Mouse (Mus musculus) ES-Bruce4 (cell line): ENCODE data around the gene Ccdc92b. TPM values are rescaled to one million over a fixed set of nuclear protein-coding genes. Genes with fewer than 3 reads are reported as not detected.
A peak's percentile ranks its signal among the peaks of the same experiment; 100 is the strongest.

Source experiments
- H3K27ac ChIP-seq: 2 replicates; pipeline ENCODE4 v1.5.1; 2012; ENCODE audit warnings: low read length, inconsistent platforms; ENCODE audit not compliant: insufficient read depth
- H3K27me3 ChIP-seq: 2 replicates; pipeline ENCODE4 v1.6.1; 2012; ENCODE audit warnings: mild to moderate bottlenecking, low read length, inconsistent platforms; ENCODE audit not compliant: control insufficient read depth, poor library complexity, insufficient read depth, severe bottlenecking
- H3K36me3 ChIP-seq: 2 replicates; pipeline ENCODE4 v1.6.1; 2012; ENCODE audit warnings: inconsistent platforms, mild to moderate bottlenecking, low read length, moderate library complexity; ENCODE audit not compliant: control insufficient read depth, poor library complexity, insufficient read depth, severe bottlenecking
- H3K4me1 ChIP-seq: one replicate; pipeline ENCODE4 v1.8.1; 2011; ENCODE audit warnings: low read length; ENCODE audit not compliant: control insufficient read depth, insufficient read depth
- H3K4me3 ChIP-seq: 2 replicates; pipeline ENCODE4 v1.5.1; 2011; ENCODE audit warnings: low read depth, mild to moderate bottlenecking, low read length
- H3K9ac ChIP-seq: 2 replicates; pipeline ENCODE4 v1.6.1; 2012; ENCODE audit warnings: low read depth, mild to moderate bottlenecking, inconsistent platforms; ENCODE audit not compliant: poor library complexity, severe bottlenecking
- H3K9me3 ChIP-seq: replicated peaks from 2 replicates; pipeline ENCODE4 v1.6.1; 2012; ENCODE audit warnings: mild to moderate bottlenecking, low read length, inconsistent platforms; ENCODE audit not compliant: control insufficient read depth, poor library complexity, insufficient read depth, severe bottlenecking
- CTCF ChIP-seq: IDR thresholded peaks from one replicate; pipeline ENCODE4 v1.8.1; 2011; ENCODE audit warnings: low read depth, low read length
- EP300 ChIP-seq: IDR thresholded peaks from 2 replicates; pipeline ENCODE4 v1.6.1; 2011; ENCODE audit warnings: low read depth, low read length; ENCODE audit not compliant: insufficient read depth
- POLR2A ChIP-seq: IDR thresholded peaks from one replicate; pipeline ENCODE4 v1.8.1; 2011; ENCODE audit warnings: low read length; ENCODE audit not compliant: insufficient read depth
- polyA plus RNA-seq: library from polyadenylated mRNA; stranded (reverse); fragments of >200 nt; gene quantifications from 2 replicates; pipeline ENCODE4 v1.2.4, GENCODE M21; 2011; ENCODE audit warnings: low read depth; ENCODE audit not compliant: missing spikeins, insufficient read depth, insufficient read length

The Ccdc92b gene
- polyA plus RNA-seq, 1 experiment: 4.8 TPM

- Histone ChIP-seq H3K9me3 (no peaks in the 10 kb centered on the region), H3K27ac (no peak overlapping the region), H3K4me1 (peaks cover 6% of the 10 kb centered on the region), H3K27me3 (no peaks in the 10 kb centered on the region), H3K9ac (peak overlapping the region; percentile 11), H3K36me3 (no peaks in the 10 kb centered on the region), H3K4me3 (peak overlapping the region; percentile 60)
- TF ChIP-seq CTCF: no peak
- no peak for TF ChIP-seq POLR2A
- no peak for TF ChIP-seq EP300
Measured at GRCm38 (mm10) chr11:74590239-74590596, 29.2 kb upstream of the Ccdc92b start.

DNA sequence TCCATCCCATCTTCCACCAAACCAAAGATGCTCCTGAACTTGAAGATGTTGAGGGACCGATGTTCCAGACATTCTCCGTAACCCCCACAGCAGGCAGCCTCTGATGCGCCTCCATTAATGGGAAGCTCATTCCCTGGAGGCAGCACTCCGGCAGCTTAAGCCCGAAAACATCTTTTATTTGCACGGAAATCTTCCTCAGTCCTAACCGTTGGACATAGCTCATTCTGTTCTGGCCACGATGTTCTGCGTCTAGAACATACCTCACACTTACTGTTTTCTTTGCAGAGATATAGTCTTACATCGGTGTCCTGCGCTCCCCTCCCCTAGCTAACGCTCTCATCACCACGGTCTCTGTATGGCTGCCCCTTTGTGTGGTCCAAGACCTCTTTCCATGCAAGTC is 28.7 kb upstream of the Ccdc92b start:
- H3K9ac ChIP-seq: no peak overlapping the region
- H3K4me1 ChIP-seq: peaks cover 3% of the 10 kb centered on the region
- TF ChIP-seq EP300: no peak
- TF ChIP-seq CTCF: no peak
- TF ChIP-seq POLR2A: no peak
- no peaks in the 10 kb centered on the region for H3K27me3 ChIP-seq
- no peak overlapping the region for H3K27ac ChIP-seq
- H3K36me3 ChIP-seq: no peaks in the 10 kb centered on the region
- H3K4me3 ChIP-seq: 0 out of 2 replicates have a peak overlapping the region, but pooled peaks have one; percentile 60
- no peaks in the 10 kb centered on the region for H3K9me3 ChIP-seq

GRCm38 (mm10) chr11:74592246-74592645 is 27.2 kb upstream of the Ccdc92b start:
- Histone ChIP-seq H3K9me3 (no peaks in the 10 kb centered on the region), H3K27me3 (no peaks in the 10 kb centered on the region), H3K4me1 (no peaks in the 10 kb centered on the region), H3K36me3 (no peaks in the 10 kb centered on the region), H3K4me3 (no peak overlapping the region), H3K27ac (no peak overlapping the region), H3K9ac (no peak overlapping the region)
- no peak for TF ChIP-seq EP300
- no peak for TF ChIP-seq CTCF
- TF ChIP-seq POLR2A: no peak

GRCm38 (mm10) chr11:74597283-74597989 is 22.0 kb upstream of the Ccdc92b start:
- Histone ChIP-seq H3K4me3 (no peak overlapping the region), H3K27me3 (no peaks in the 10 kb centered on the region), H3K27ac (no peak overlapping the region), H3K36me3 (no peaks in the 10 kb centered on the region), H3K9ac (no peak overlapping the region), H3K9me3 (no peaks in the 10 kb centered on the region), H3K4me1 (no peaks in the 10 kb centered on the region)
- TF ChIP-seq CTCF: no peak
- no peak for TF ChIP-seq EP300
- no peak for TF ChIP-seq POLR2A

DNA sequence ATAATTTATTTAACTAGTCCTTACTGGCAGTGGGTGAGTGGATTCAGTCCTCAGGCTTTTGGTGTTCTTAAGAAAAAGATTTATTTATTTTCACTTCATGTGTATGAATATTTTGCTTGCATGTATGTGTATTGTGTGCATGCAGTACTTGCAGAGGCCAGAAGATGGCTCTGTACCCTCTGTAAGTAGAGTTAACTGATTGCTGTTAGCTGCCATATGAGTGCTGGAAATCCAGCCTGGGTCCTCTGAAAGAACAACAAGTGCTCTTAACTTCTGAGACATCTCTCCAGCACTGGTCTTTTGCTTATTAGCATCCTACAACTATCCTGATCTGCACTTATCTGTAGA is 21.4 kb upstream of the Ccdc92b start:
- H3K36me3 ChIP-seq: no peaks in the 10 kb centered on the region
- no peak overlapping the region for H3K27ac ChIP-seq
- TF ChIP-seq CTCF (no peak), EP300 (no peak), POLR2A (no peak)
- H3K4me3 ChIP-seq: no peak overlapping the region
- H3K27me3 ChIP-seq: no peaks in the 10 kb centered on the region
- no peaks in the 10 kb centered on the region for H3K4me1 ChIP-seq
- no peaks in the 10 kb centered on the region for H3K9me3 ChIP-seq
- no peak overlapping the region for H3K9ac ChIP-seq

GRCm38 (mm10) chr11:74602286-74602685 is 17.1 kb upstream of the Ccdc92b start:
- Histone ChIP-seq H3K27me3 (no peaks in the 10 kb centered on the region), H3K9me3 (no peaks in the 10 kb centered on the region), H3K9ac (no peak overlapping the region), H3K4me3 (no peak overlapping the region), H3K4me1 (no peaks in the 10 kb centered on the region), H3K36me3 (no peaks in the 10 kb centered on the region), H3K27ac (no peak overlapping the region)
- TF ChIP-seq CTCF (no peak), POLR2A (no peak), EP300 (no peak)
